Mouse (Mus musculus): ENCODE data around the gene Ets2. TPM values are rescaled to one million over a fixed set of nuclear protein-coding genes. Genes with fewer than 3 reads are reported as not detected.

Ets2 gene
- 110 and 119 TPM in 2 replicates for polyA plus RNA-seq (2016; fragmentation: Nextera tagmentation; extraction: Ambion mirVana)

GRCm38 (mm10) chr16:95701802-95702561, at the start of gene Ets2:
Gene Ets2, plus strand, starts transcription at chr16:95702075.
- Histone ChIP-seq H3K36me3 (peaks cover 31% of the 10 kb centered on the region), H3K4me3 (peak within 1 kb of the TSS; percentile 97), H3K27ac (peak within 1 kb of the TSS; percentile 100), H3K4me1 (peaks cover 62% of the 10 kb centered on the region), H3K27me3 (ENCODE audit: low read depth, poor library complexity, severe bottlenecking) (no peaks in the 10 kb centered on the region), H3K9me3 (replicated peaks) (no peaks in the 10 kb centered on the region)
- under 1% methylated on average over 63 of the region's 64 CpGs for WGBS
- DNase-seq (ENCODE audit: low spot score): peak; percentile 92

GRCm38 (mm10) chr16:95654204-95654611, 47.7 kb upstream of the Ets2 start:
- no peak for DNase-seq (ENCODE audit: low spot score)
- 0 out of 2 replicates have a peak overlapping the region, but pooled peaks have one; percentile 27 for H3K27ac ChIP-seq
- WGBS: 88% methylated on average over 15 of the region's 15 CpGs
- H3K4me3 ChIP-seq: no peak overlapping the region
- peaks cover 3% of the 10 kb centered on the region; the same call in 1 of the 2 replicates for H3K36me3 ChIP-seq
- no peaks in the 10 kb centered on the region for H3K27me3 ChIP-seq (ENCODE audit: low read depth, poor library complexity, severe bottlenecking)
- H3K4me1 ChIP-seq: peaks cover 13% of the 10 kb centered on the region
- no peaks in the 10 kb centered on the region for H3K9me3 ChIP-seq (replicated peaks)

GRCm38 (mm10) chr16:95656535-95656934, 45.3 kb upstream of the Ets2 start:
- Histone ChIP-seq H3K4me1 (peaks cover 25% of the 10 kb centered on the region), H3K27ac (no peak overlapping the region), H3K36me3 (peaks cover 3% of the 10 kb centered on the region; the same call in 1 of the 2 replicates), H3K9me3 (replicated peaks) (no peaks in the 10 kb centered on the region), H3K4me3 (no peak overlapping the region), H3K27me3 (ENCODE audit: low read depth, poor library complexity, severe bottlenecking) (no peaks in the 10 kb centered on the region)
- WGBS: 97% methylated on average over 4 of the region's 4 CpGs
- DNase-seq (ENCODE audit: low spot score): no peak

GRCm38 (mm10) chr16:95657187-95657586, 44.7 kb upstream of the Ets2 start:
- WGBS: 94% methylated on average over 5 of the region's 5 CpGs
- Histone ChIP-seq H3K27me3 (ENCODE audit: low read depth, poor library complexity, severe bottlenecking) (no peaks in the 10 kb centered on the region), H3K4me3 (no peak overlapping the region), H3K9me3 (replicated peaks) (no peaks in the 10 kb centered on the region), H3K27ac (no peak overlapping the region), H3K36me3 (peaks cover 3% of the 10 kb centered on the region; the same call in 1 of the 2 replicates), H3K4me1 (peaks cover 23% of the 10 kb centered on the region)
- DNase-seq (ENCODE audit: low spot score): no peak

- 95% methylated on average over 5 of the region's 5 CpGs for WGBS
- no peak overlapping the region for H3K27ac ChIP-seq
- peaks cover 21% of the 10 kb centered on the region for H3K4me1 ChIP-seq
- no peaks in the 10 kb centered on the region for H3K9me3 ChIP-seq (replicated peaks)
- no peak overlapping the region for H3K4me3 ChIP-seq
- H3K36me3 ChIP-seq: peaks cover 3% of the 10 kb centered on the region; the same call in 1 of the 2 replicates
- DNase-seq (ENCODE audit: low spot score): no peak
- H3K27me3 ChIP-seq (ENCODE audit: low read depth, poor library complexity, severe bottlenecking): no peaks in the 10 kb centered on the region
Observed at GRCm38 (mm10) chr16:95657756-95658155, 44.1 kb upstream of the Ets2 start.

- H3K36me3 ChIP-seq: peaks cover 3% of the 10 kb centered on the region; the same call in 1 of the 2 replicates
- WGBS: 65% methylated on average over 5 of the region's 5 CpGs
- H3K27me3 ChIP-seq (ENCODE audit: low read depth, poor library complexity, severe bottlenecking): no peaks in the 10 kb centered on the region
- H3K9me3 ChIP-seq (replicated peaks): no peaks in the 10 kb centered on the region
- no peak overlapping the region for H3K4me3 ChIP-seq
- peak overlapping the region; percentile 63; the same call in 1 of the 2 replicates for H3K27ac ChIP-seq
- peak; percentile 52 for DNase-seq (ENCODE audit: low spot score)
- H3K4me1 ChIP-seq: peaks cover 27% of the 10 kb centered on the region
Observed at GRCm38 (mm10) chr16:95658836-95659430, 42.9 kb upstream of the Ets2 start.

- H3K9me3 ChIP-seq (replicated peaks): no peaks in the 10 kb centered on the region
- peaks cover 32% of the 10 kb centered on the region for H3K4me1 ChIP-seq
- H3K27me3 ChIP-seq (ENCODE audit: low read depth, poor library complexity, severe bottlenecking): no peaks in the 10 kb centered on the region
- peaks cover 3% of the 10 kb centered on the region; the same call in 1 of the 2 replicates for H3K36me3 ChIP-seq
- 79% methylated on average over 19 of the region's 19 CpGs for WGBS
- no peak for DNase-seq (ENCODE audit: low spot score)
- H3K4me3 ChIP-seq: no peak overlapping the region
- no peak overlapping the region for H3K27ac ChIP-seq
Observed at GRCm38 (mm10) chr16:95659461-95659860, 42.4 kb upstream of the Ets2 start.

GRCm38 (mm10) chr16:95660909-95661308, 41.0 kb upstream of the Ets2 start:
- H3K27ac ChIP-seq: peak overlapping the region; percentile 66
- peaks cover 47% of the 10 kb centered on the region for H3K4me1 ChIP-seq
- DNase-seq (ENCODE audit: low spot score): no peak
- no peaks in the 10 kb centered on the region for H3K9me3 ChIP-seq (replicated peaks)
- no peak overlapping the region for H3K4me3 ChIP-seq
- no peaks in the 10 kb centered on the region for H3K27me3 ChIP-seq (ENCODE audit: low read depth, poor library complexity, severe bottlenecking)
- WGBS: 84% methylated on average over 5 of the region's 5 CpGs
- H3K36me3 ChIP-seq: peaks cover 3% of the 10 kb centered on the region; the same call in 1 of the 2 replicates

GRCm38 (mm10) chr16:95665472-95666131, 36.3 kb upstream of the Ets2 start:
- H3K4me1 ChIP-seq: peaks cover 48% of the 10 kb centered on the region
- H3K4me3 ChIP-seq: no peak overlapping the region
- DNase-seq (ENCODE audit: low spot score): no peak
- H3K27ac ChIP-seq: peak overlapping the region; percentile 70
- H3K27me3 ChIP-seq (ENCODE audit: low read depth, poor library complexity, severe bottlenecking): no peaks in the 10 kb centered on the region
- WGBS: 77% methylated on average over 6 of the region's 6 CpGs
- no peaks in the 10 kb centered on the region for H3K9me3 ChIP-seq (replicated peaks)
- no peaks in the 10 kb centered on the region for H3K36me3 ChIP-seq

- 94% methylated on average over 10 of the region's 10 CpGs for WGBS
- no peaks in the 10 kb centered on the region for H3K27me3 ChIP-seq (ENCODE audit: low read depth, poor library complexity, severe bottlenecking)
Observed at GRCm38 (mm10) chr16:95666288-95666687, 35.6 kb upstream of the Ets2 start.

GRCm38 (mm10) chr16:95667395-95668150, 34.3 kb upstream of the Ets2 start:
- Histone ChIP-seq H3K36me3 (no peaks in the 10 kb centered on the region), H3K4me3 (no peak overlapping the region), H3K27me3 (ENCODE audit: low read depth, poor library complexity, severe bottlenecking) (no peaks in the 10 kb centered on the region), H3K27ac (0 out of 2 replicates have a peak overlapping the region, but pooled peaks have one; percentile 14), H3K4me1 (peaks cover 36% of the 10 kb centered on the region), H3K9me3 (replicated peaks) (no peaks in the 10 kb centered on the region)
- 74% methylated on average over 11 of the region's 11 CpGs for WGBS
- DNase-seq (ENCODE audit: low spot score): no peak

More at GRCm38 (mm10) chr16:95666288-95666687, 35.6 kb upstream of the Ets2 start:
- Histone ChIP-seq H3K36me3 (no peaks in the 10 kb centered on the region), H3K4me3 (no peak overlapping the region), H3K4me1 (peaks cover 42% of the 10 kb centered on the region), H3K27ac (no peak overlapping the region), H3K9me3 (replicated peaks) (no peaks in the 10 kb centered on the region)
- DNase-seq (ENCODE audit: low spot score): no peak

Data from limb, embryonic 10.5 days (tissue).